Mouse (Mus musculus) olfactory bulb, adult 2 months (tissue): ENCODE results near the gene Pip5k1b. TPM values are rescaled to one million over a fixed set of nuclear protein-coding genes. Genes with fewer than 3 reads are reported as not detected.

ENCODE experiments used
- H3K27ac ChIP-seq: fragments of 200-500 bp; 2 replicates; pipeline ENCODE4 v1.5.1; 2012; ENCODE audit warnings: low read depth, low read length; ENCODE audit not compliant: insufficient read depth
- H3K4me1 ChIP-seq: fragments of 200-500 bp; 2 replicates; pipeline ENCODE4 v1.6.1; 2012; ENCODE audit warnings: low read length; ENCODE audit not compliant: control insufficient read depth, insufficient read depth
- H3K4me3 ChIP-seq: fragments of 200-500 bp; 2 replicates; pipeline ENCODE4 v1.5.1; 2012; ENCODE audit warnings: mild to moderate bottlenecking, low read depth, low read length, moderate library complexity; ENCODE audit not compliant: insufficient read depth
- CTCF ChIP-seq: fragments of 200-500 bp; IDR thresholded peaks from 2 replicates; pipeline ENCODE4 v1.5.1; 2012; ENCODE audit warnings: low read depth, mild to moderate bottlenecking, low read length, moderate library complexity; ENCODE audit not compliant: insufficient read depth
- POLR2A ChIP-seq: fragments of 200-500 bp; IDR thresholded peaks from 2 replicates; pipeline ENCODE4 v1.6.1; 2012; ENCODE audit warnings: mild to moderate bottlenecking, low read depth, low read length, moderate library complexity; ENCODE audit not compliant: insufficient read depth
- WGBS: fragments of 180-500 bp; shearing (Covaris S2); methylation state at CpG from one replicate; pipeline ENCODE4 v1.1.7; 2018; 5-methylcytosine and 5-hydroxymethylcytosine counted together
- polyA plus RNA-seq: library from polyadenylated mRNA; stranded (reverse); fragments of >200 nt; gene quantifications from 2 replicates; pipeline ENCODE4 v1.2.4, GENCODE M21; 2012; ENCODE audit warnings: low replicate concordance; ENCODE audit not compliant: missing spikeins, insufficient read depth, insufficient read length

Gene Pip5k1b
- polyA plus RNA-seq, 1 experiment = not detected

GRCm38 (mm10) chr19:24453379-24453778 lies 102.3 kb downstream of the Pip5k1b start:
- WGBS = 16% methylated on average over 13 of the region's 13 CpGs
- Histone ChIP-seq H3K4me1 (peaks cover 2% of the 10 kb centered on the region; the same call in 1 of the 2 replicates), H3K27ac (no peak overlapping the region), H3K4me3 (no peak overlapping the region)
- TF ChIP-seq CTCF = no peak
- TF ChIP-seq POLR2A = no peak

- Histone ChIP-seq H3K27ac (no peak overlapping the region), H3K4me3 (no peak overlapping the region), H3K4me1 (peaks cover 2% of the 10 kb centered on the region; the same call in 1 of the 2 replicates)
- TF ChIP-seq POLR2A (no peak), CTCF (no peak)
- 29% methylated on average over 3 of the region's 3 CpGs for WGBS
Measured at GRCm38 (mm10) chr19:24452441-24452898, 103.2 kb downstream of the Pip5k1b start.

- TF ChIP-seq POLR2A = no peak
- no peak for TF ChIP-seq CTCF
- WGBS = 92% methylated on average over 3 of the region's 3 CpGs
Measured at GRCm38 (mm10) chr19:24451626-24452025, 104.0 kb downstream of the Pip5k1b start.

GRCm38 (mm10) chr19:24450740-24451139 lies 104.9 kb downstream of the Pip5k1b start:
- no peak overlapping the region for H3K4me3 ChIP-seq
- peaks cover 2% of the 10 kb centered on the region; the same call in 1 of the 2 replicates for H3K4me1 ChIP-seq
- H3K27ac ChIP-seq = no peak overlapping the region
- TF ChIP-seq POLR2A (no peak), CTCF (no peak)
- 90% methylated on average over 8 of the region's 8 CpGs for WGBS

More at GRCm38 (mm10) chr19:24451626-24452025, 104.0 kb downstream of the Pip5k1b start:
- Histone ChIP-seq H3K4me3 (no peak overlapping the region), H3K27ac (no peak overlapping the region), H3K4me1 (peaks cover 2% of the 10 kb centered on the region; the same call in 1 of the 2 replicates)

- Histone ChIP-seq H3K4me1 (no peaks in the 10 kb centered on the region), H3K27ac (no peak overlapping the region), H3K4me3 (no peak overlapping the region)
- no peak for TF ChIP-seq POLR2A
- no peak for TF ChIP-seq CTCF
- 95% methylated on average over 3 of the region's 3 CpGs for WGBS
Measured at GRCm38 (mm10) chr19:24444322-24444721, 111.3 kb downstream of the Pip5k1b start.

GRCm38 (mm10) chr19:24439715-24440114 lies 116.0 kb downstream of the Pip5k1b start:
- Histone ChIP-seq H3K27ac (no peak overlapping the region), H3K4me3 (no peak overlapping the region), H3K4me1 (no peaks in the 10 kb centered on the region)
- no peak for TF ChIP-seq CTCF
- TF ChIP-seq POLR2A = no peak
- 67% methylated on average over 4 of the region's 4 CpGs for WGBS

- 86% methylated on average over 6 of the region's 6 CpGs for WGBS
- Histone ChIP-seq H3K4me1 (no peaks in the 10 kb centered on the region), H3K27ac (no peak overlapping the region), H3K4me3 (no peak overlapping the region)
- TF ChIP-seq CTCF = no peak
- TF ChIP-seq POLR2A = no peak
Measured at GRCm38 (mm10) chr19:24434291-24434690, 121.4 kb downstream of the Pip5k1b start.

- H3K4me1 ChIP-seq = no peaks in the 10 kb centered on the region
- TF ChIP-seq POLR2A = no peak
- no peak for TF ChIP-seq CTCF
- no peak overlapping the region for H3K4me3 ChIP-seq
- WGBS = 93% methylated on average over 5 of the region's 5 CpGs
- H3K27ac ChIP-seq = no peak overlapping the region
Measured at GRCm38 (mm10) chr19:24432447-24432846, 123.2 kb downstream of the Pip5k1b start.

- Histone ChIP-seq H3K4me1 (no peaks in the 10 kb centered on the region), H3K4me3 (no peak overlapping the region), H3K27ac (no peak overlapping the region)
- TF ChIP-seq POLR2A (no peak), CTCF (no peak)
- 92% methylated on average over 2 of the region's 2 CpGs for WGBS
Measured at GRCm38 (mm10) chr19:24431381-24431780, 124.3 kb downstream of the Pip5k1b start.
